Mouse (Mus musculus) liver (tissue): ENCODE measurements around the gene Nupl2.

Source experiments
- DNase-seq: peaks from one replicate; pipeline ENCODE4 v3.0.0-alpha.2; 2020; ENCODE audit warnings: mixed read lengths

The Nupl2 gene

GRCm38 (mm10) chr5:24213861-24214546 is 49.2 kb downstream of the Nupl2 start:
- DNase-seq, result no peak

DNA sequence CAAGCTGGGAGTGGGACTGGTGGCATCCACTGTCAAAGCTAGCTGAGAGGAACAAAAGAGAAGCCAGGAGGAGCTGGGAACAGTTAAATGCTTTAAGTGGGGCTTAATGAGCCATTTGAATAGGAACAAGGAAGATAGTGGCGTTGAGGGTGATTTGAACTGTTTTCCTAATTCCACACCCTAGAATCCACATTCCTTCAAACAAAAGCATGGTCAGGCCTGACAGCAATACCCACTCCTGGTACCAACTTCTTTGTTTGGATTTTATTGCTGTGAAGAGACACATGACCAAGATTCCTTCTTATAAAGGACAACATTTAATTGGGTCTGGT is 49.8 kb downstream of the Nupl2 start:
- DNase-seq, result no peak

DNA sequence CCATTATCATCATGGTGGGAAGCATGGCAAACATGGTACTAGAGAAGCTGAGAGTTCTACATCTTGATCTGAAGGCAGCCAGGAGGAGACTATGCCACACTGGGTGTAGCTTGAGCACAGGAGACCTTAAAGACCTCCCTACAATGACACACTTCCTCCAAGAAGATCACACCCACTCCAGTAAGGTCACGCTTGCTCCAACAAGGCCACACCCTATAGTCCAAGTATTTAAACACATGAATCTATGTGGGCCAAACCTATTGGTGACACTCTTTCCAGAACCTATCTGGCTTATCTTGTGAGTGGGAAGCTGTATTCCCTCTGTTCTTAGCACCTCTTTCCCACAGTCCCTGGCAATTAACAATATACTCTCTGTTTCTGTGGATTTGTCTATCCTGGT is 50.1 kb downstream of the Nupl2 start:
- no peak for DNase-seq
